Mouse (Mus musculus): ENCODE data around the gene Tmem151b. TPM values are rescaled to one million over a fixed set of nuclear protein-coding genes. Genes with fewer than 3 reads are reported as not detected.

Tmem151b gene
- polyA plus RNA-seq, 1 experiment from 2014 or later = 1.4 TPM

GRCm38 (mm10) chr17:45563216-45563615 is 13.7 kb upstream of the Tmem151b start:
- Histone ChIP-seq H3K4me1 (replicated peaks; ENCODE audit: control insufficient read depth, insufficient read depth, low read length) (peaks cover 21% of the 10 kb centered on the region), H3K4me2 (peak overlapping the region; percentile 99; the same call in 1 of the 2 replicates), H3K27me3 (replicated peaks; ENCODE audit: control insufficient read depth, insufficient read depth, low read length) (no peaks in the 10 kb centered on the region), H3K27ac (ENCODE audit: low read depth, low read length) (no peak overlapping the region), H3K9ac (ENCODE audit: low read depth, low read length) (no peak overlapping the region), H3K4me3 (ENCODE audit: low read depth, low read length) (no peak overlapping the region), H3K36me3 (ENCODE audit: control insufficient read depth, insufficient read depth, low read length) (peaks cover 21% of the 10 kb centered on the region), H3K9me3 (ENCODE audit: control insufficient read depth, low read length) (no peaks in the 10 kb centered on the region)
- ATAC-seq (replicated peaks; ENCODE audit: low FRiP score) (no peak), DNase-seq (ENCODE audit: low spot score) (no peak)
- WGBS = 73% methylated on average over 12 of the region's 12 CpGs

- Histone ChIP-seq H3K9ac (ENCODE audit: low read depth, low read length) (no peak overlapping the region), H3K27me3 (replicated peaks; ENCODE audit: control insufficient read depth, insufficient read depth, low read length) (peaks cover 12% of the 10 kb centered on the region), H3K36me3 (ENCODE audit: control insufficient read depth, insufficient read depth, low read length) (no peaks in the 10 kb centered on the region), H3K4me3 (ENCODE audit: low read depth, low read length) (no peak overlapping the region), H3K4me1 (replicated peaks; ENCODE audit: control insufficient read depth, insufficient read depth, low read length) (peaks cover 16% of the 10 kb centered on the region), H3K9me3 (ENCODE audit: control insufficient read depth, low read length) (no peaks in the 10 kb centered on the region), H3K4me2 (no peak overlapping the region), H3K27ac (ENCODE audit: low read depth, low read length) (no peak overlapping the region)
- 87% methylated on average over 15 of the region's 15 CpGs for WGBS
- no peak for DNase-seq (ENCODE audit: low spot score)
- no peak for ATAC-seq (replicated peaks; ENCODE audit: low FRiP score)
Measured at GRCm38 (mm10) chr17:45559732-45560525, 10.5 kb upstream of the Tmem151b start.

DNA sequence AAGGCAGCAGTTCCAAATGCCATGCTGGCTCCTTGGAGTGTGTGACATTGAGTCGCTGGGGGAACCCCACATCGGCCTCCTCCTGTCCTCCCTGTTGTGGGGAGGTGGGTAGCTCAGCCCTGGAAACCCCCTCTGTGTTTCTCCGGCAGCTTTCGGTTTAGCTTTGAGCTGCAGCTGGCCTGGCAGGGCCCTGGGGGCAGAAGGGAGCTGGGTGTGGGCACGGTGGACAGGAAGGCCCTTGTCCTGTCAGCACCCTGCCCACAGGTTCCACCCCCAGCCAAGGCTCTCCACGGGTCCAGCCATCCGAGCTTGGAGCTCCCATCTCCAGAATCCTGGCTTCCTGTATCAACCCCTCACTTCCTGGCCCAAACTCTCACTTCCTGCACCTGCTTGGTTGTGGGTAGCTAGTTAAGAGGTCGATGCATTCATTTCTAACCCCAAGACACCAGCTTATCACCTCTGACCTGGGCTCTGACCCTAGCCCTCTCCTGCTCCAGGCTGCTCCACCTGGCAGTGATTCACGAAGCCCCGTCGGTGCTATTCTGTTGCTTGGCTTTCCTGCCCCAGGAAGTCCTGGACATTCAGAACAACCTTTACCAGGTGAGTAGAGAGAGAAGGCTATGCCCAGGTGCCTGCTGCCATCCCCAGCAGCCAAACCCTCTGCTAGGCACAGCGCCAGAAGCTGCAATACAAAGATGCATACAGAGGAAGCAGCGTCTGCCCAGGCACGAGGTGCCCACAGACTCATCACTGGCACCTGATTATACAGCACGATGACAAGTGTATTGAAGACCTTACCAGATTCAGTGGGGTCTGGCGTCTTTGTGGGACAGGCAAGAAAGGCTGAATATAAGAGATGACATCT is 8.8 kb upstream of the Tmem151b start:
- Histone ChIP-seq H3K4me1 (replicated peaks; ENCODE audit: control insufficient read depth, insufficient read depth, low read length) (peaks cover 13% of the 10 kb centered on the region), H3K4me3 (ENCODE audit: low read depth, low read length) (no peak overlapping the region), H3K27me3 (replicated peaks; ENCODE audit: control insufficient read depth, insufficient read depth, low read length) (peaks cover 12% of the 10 kb centered on the region), H3K9me3 (ENCODE audit: control insufficient read depth, low read length) (no peaks in the 10 kb centered on the region), H3K27ac (ENCODE audit: low read depth, low read length) (no peak overlapping the region), H3K4me2 (no peak overlapping the region), H3K9ac (ENCODE audit: low read depth, low read length) (no peak overlapping the region), H3K36me3 (ENCODE audit: control insufficient read depth, insufficient read depth, low read length) (no peaks in the 10 kb centered on the region)
- ATAC-seq (replicated peaks; ENCODE audit: low FRiP score) (no peak), DNase-seq (ENCODE audit: low spot score) (no peak)
- 63% methylated on average over 16 of the region's 16 CpGs for WGBS

DNA sequence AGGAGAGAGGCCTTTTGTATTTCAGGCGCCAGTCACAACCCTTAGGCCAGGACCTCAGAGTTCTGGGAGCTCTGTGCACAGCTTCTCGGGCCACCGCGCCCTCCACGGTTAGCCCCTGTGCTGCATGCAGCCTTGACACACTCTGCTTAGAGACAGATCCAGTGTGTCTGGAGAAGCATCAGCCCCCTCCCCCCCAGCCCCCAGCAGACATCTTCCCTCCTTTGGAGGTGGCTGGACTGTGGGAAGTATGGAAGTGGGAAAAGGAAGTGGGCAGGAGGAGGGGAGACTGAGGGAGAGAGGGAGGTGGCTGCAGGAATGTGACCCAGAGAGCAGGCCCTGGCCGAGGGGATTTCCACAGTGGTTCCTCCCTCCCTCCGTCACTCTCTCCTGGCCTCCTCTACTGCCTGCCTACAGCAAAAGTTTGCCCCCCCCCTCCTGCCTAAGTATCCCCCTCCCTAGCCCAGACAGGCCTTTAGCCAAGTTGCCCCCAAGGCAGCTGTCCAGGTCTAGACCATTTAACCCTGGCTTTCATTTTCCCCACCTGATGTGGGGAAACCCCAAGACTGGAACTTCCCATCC is 7.9 kb upstream of the Tmem151b start:
- ATAC-seq (replicated peaks; ENCODE audit: low FRiP score) = no peak
- Histone ChIP-seq H3K36me3 (ENCODE audit: control insufficient read depth, insufficient read depth, low read length) (no peaks in the 10 kb centered on the region), H3K4me3 (ENCODE audit: low read depth, low read length) (peak overlapping the region; percentile 21; the same call in 1 of the 2 replicates), H3K4me1 (replicated peaks; ENCODE audit: control insufficient read depth, insufficient read depth, low read length) (peaks cover 13% of the 10 kb centered on the region), H3K9me3 (ENCODE audit: control insufficient read depth, low read length) (no peaks in the 10 kb centered on the region), H3K9ac (ENCODE audit: low read depth, low read length) (no peak overlapping the region), H3K4me2 (peak overlapping the region; percentile 100), H3K27ac (ENCODE audit: low read depth, low read length) (no peak overlapping the region), H3K27me3 (replicated peaks; ENCODE audit: control insufficient read depth, insufficient read depth, low read length) (peaks cover 12% of the 10 kb centered on the region)
- WGBS = 59% methylated on average over 7 of the region's 7 CpGs
- no peak for DNase-seq (ENCODE audit: low spot score)

DNA sequence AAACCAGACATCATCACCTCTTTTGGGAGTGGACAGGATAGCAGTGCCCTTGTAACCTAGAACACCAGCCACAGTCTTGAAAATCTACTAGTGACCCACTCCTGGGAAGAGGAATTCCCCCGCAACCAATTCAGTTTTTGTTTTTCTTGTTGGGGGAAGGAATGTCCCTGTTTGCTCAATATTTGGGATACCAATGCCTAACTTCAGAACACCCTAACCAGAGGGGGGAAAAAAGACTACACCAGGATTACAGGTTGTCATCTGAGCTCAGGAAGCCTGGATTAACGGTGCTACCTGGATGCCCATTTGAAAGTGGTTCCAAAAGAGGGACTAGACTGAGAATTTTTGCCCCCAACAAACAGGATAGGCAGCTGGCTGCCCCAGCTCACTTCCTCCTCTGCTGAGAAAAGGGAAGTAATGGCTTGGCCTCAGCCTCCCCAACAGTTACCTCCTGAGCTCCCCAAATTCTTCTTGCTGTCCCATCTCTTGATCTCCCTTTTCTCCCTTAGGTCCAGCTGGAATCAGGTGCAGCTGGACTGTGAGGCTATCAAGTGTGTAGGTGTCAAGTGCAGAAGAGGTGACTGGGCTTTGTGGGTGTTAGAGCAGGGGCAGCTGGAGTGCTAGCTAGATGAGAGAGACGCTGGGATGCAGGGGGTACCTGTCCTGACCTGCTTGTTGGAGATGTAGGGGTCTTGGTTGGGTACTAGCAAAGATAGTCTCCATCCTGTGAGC is 7.2 kb upstream of the Tmem151b start:
- Histone ChIP-seq H3K27ac (ENCODE audit: low read depth, low read length) (no peak overlapping the region), H3K4me2 (peak overlapping the region; percentile 100)
- WGBS = 47% methylated on average over 3 of the region's 3 CpGs

DNA sequence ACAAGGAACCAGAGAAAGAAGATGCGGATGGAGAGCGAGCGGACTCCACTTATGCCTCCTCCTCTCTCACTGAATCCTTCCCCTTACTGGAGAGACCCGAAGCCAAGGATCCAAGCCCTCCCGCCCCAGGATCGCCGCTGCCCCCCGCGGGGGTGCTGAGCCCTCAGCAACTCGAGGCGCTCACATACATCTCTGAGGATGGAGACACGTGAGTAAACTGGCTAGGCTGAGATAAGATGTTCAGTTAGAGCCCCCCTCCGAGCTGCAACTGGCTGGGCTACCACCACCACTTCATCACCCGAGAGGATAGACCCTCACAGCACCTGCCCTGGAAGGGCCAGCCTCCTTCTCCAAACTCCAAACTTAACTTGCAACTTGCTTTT is 6.6 kb upstream of the Tmem151b start:
- peak overlapping the region; percentile 100 for H3K4me2 ChIP-seq
- no peak overlapping the region for H3K27ac ChIP-seq (ENCODE audit: low read depth, low read length)
- no peaks in the 10 kb centered on the region for H3K9me3 ChIP-seq (ENCODE audit: control insufficient read depth, low read length)
- H3K4me3 ChIP-seq (ENCODE audit: low read depth, low read length) = peak overlapping the region; percentile 73
- ATAC-seq (replicated peaks; ENCODE audit: low FRiP score) (no peak), DNase-seq (ENCODE audit: low spot score) (no peak)
- H3K36me3 ChIP-seq (ENCODE audit: control insufficient read depth, insufficient read depth, low read length) = no peaks in the 10 kb centered on the region
- WGBS = 3% methylated on average over 14 of the region's 14 CpGs
- peaks cover 20% of the 10 kb centered on the region for H3K27me3 ChIP-seq (replicated peaks; ENCODE audit: control insufficient read depth, insufficient read depth, low read length)
- H3K9ac ChIP-seq (ENCODE audit: low read depth, low read length) = peak overlapping the region; percentile 68
- peaks cover 18% of the 10 kb centered on the region for H3K4me1 ChIP-seq (replicated peaks; ENCODE audit: control insufficient read depth, insufficient read depth, low read length)

More for the DNA sequence above, 7.2 kb upstream of the Tmem151b start:
- ATAC-seq (replicated peaks; ENCODE audit: low FRiP score) = no peak
- H3K27me3 ChIP-seq (replicated peaks; ENCODE audit: control insufficient read depth, insufficient read depth, low read length) = peaks cover 16% of the 10 kb centered on the region
- H3K4me3 ChIP-seq (ENCODE audit: low read depth, low read length) = peak overlapping the region; percentile 73
- no peak overlapping the region for H3K9ac ChIP-seq (ENCODE audit: low read depth, low read length)
- no peak for DNase-seq (ENCODE audit: low spot score)
- H3K4me1 ChIP-seq (replicated peaks; ENCODE audit: control insufficient read depth, insufficient read depth, low read length) = peaks cover 18% of the 10 kb centered on the region
- no peaks in the 10 kb centered on the region for H3K36me3 ChIP-seq (ENCODE audit: control insufficient read depth, insufficient read depth, low read length)
- no peaks in the 10 kb centered on the region for H3K9me3 ChIP-seq (ENCODE audit: control insufficient read depth, low read length)

DNA sequence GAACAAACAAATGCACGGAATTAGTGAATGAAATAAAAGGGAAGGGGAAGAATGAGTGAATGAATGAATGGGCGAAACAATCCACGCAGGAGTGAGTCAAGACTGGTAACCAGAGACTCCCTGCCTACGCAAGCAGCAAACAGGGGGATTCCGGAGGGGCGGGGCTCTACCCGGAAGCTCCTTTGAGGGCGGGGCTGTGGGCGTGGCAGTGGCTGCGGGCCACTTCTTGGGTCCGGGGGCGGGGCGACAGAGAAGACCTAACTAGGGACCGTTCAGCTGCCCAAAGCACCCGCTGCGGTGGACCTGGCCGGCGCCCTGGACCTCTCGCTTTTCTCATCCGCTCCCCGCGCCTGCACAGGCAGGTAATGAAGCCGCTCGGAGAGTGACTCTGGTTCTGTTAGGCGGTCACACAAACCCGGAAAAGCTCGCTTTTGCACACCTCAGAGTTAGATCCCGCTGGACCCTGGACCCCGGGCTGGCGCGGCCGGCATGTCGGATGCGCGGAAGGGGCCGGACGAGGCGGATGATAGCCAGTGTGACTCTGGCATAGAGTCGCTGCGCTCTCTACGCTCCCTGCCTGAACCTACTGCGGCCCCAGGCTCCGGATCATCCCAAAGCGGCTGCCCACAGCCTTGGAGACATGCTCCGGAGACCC is 6.1 kb upstream of the Tmem151b start, which contains the start of gene Nfkbie:
TSS of gene Nfkbie (plus strand) at position 252 of the 655 bp plus-strand sequence.
- peaks cover 18% of the 10 kb centered on the region for H3K4me1 ChIP-seq (replicated peaks; ENCODE audit: control insufficient read depth, insufficient read depth, low read length)
- peak within 1 kb of the TSS; percentile 68 for H3K9ac ChIP-seq (ENCODE audit: low read depth, low read length)
- H3K36me3 ChIP-seq (ENCODE audit: control insufficient read depth, insufficient read depth, low read length) = no peaks in the 10 kb centered on the region
- DNase-seq (ENCODE audit: low spot score) (peak; percentile 97), ATAC-seq (replicated peaks; ENCODE audit: low FRiP score) (peak; percentile 79)
- H3K9me3 ChIP-seq (ENCODE audit: control insufficient read depth, low read length) = no peaks in the 10 kb centered on the region
- peak within 1 kb of the TSS; percentile 73 for H3K4me3 ChIP-seq (ENCODE audit: low read depth, low read length)
- under 1% methylated on average over 45 of the region's 45 CpGs for WGBS
- H3K4me2 ChIP-seq = peak within 1 kb of the TSS; percentile 100
- no peak within 1 kb of the TSS for H3K27ac ChIP-seq (ENCODE audit: low read depth, low read length)
- H3K27me3 ChIP-seq (replicated peaks; ENCODE audit: control insufficient read depth, insufficient read depth, low read length) = peaks cover 25% of the 10 kb centered on the region

DNA sequence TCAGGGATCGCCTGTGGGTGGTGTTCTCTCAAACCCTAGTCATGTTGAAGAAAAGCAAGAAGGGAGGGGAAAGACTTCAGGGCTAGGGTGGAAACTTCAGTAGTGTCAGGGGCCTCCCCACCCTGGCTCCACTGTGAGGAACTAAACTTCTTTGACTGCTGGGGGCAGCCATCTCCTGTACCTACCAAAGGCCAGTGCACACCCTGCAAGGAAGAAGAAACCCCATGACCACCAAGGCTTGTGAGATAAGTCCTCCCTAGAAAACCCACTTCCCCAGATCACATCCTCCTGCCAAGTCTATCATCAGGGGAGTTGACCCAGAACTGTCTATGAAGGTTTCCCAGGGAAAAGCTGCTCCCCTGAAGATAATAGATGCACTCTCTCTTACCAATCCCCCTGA is 4.9 kb upstream of the Tmem151b start:
- no peak for ATAC-seq (replicated peaks; ENCODE audit: low FRiP score)
- H3K36me3 ChIP-seq (ENCODE audit: control insufficient read depth, insufficient read depth, low read length) = no peaks in the 10 kb centered on the region
- DNase-seq (ENCODE audit: low spot score) = no peak
- peaks cover 36% of the 10 kb centered on the region for H3K27me3 ChIP-seq (replicated peaks; ENCODE audit: control insufficient read depth, insufficient read depth, low read length)
- WGBS = 42% methylated on average over 1 of the region's 1 CpGs
- no peak overlapping the region for H3K4me3 ChIP-seq (ENCODE audit: low read depth, low read length)
- no peak overlapping the region for H3K9ac ChIP-seq (ENCODE audit: low read depth, low read length)
- H3K9me3 ChIP-seq (ENCODE audit: control insufficient read depth, low read length) = no peaks in the 10 kb centered on the region
- H3K4me1 ChIP-seq (replicated peaks; ENCODE audit: control insufficient read depth, insufficient read depth, low read length) = peaks cover 18% of the 10 kb centered on the region
- no peak overlapping the region for H3K4me2 ChIP-seq
- H3K27ac ChIP-seq (ENCODE audit: low read depth, low read length) = no peak overlapping the region
